Mouse (Mus musculus): ENCODE data around the gene Lipc.

The Lipc gene

GRCm38 (mm10) chr9:70958381-70958780, 6.4 kb upstream of the Lipc start:
- no peak for DNase-seq (ENCODE audit: low read depth, low spot score)

DNA sequence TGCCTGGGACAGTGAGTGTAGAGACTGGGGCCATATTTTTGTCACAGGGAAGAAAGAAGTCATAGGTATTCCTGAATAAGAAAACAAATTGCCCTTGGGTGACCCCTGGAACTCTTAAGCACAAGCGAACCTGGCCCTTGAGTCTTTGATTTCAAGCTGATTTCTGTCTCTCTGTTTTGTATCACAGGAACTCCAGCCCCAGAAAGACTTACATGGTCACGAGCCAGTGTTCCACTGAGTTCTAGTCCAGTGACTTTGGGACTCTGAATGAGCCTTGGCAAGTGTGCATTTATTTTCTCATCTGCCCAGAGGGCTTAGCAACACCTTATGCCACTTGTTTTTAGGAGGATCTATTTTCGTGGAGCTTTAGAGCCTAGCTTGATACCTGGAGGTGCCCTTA, 5.7 kb upstream of the Lipc start:
- no peak for DNase-seq (ENCODE audit: low read depth, low spot score)

GRCm38 (mm10) chr9:70954226-70954625, 2.2 kb upstream of the Lipc start:
- no peak for DNase-seq (ENCODE audit: low read depth, low spot score)

- DNase-seq (ENCODE audit: low read depth, low spot score): no peak
Observed at GRCm38 (mm10) chr9:70949336-70949735, 2.7 kb downstream of the Lipc start.

DNA sequence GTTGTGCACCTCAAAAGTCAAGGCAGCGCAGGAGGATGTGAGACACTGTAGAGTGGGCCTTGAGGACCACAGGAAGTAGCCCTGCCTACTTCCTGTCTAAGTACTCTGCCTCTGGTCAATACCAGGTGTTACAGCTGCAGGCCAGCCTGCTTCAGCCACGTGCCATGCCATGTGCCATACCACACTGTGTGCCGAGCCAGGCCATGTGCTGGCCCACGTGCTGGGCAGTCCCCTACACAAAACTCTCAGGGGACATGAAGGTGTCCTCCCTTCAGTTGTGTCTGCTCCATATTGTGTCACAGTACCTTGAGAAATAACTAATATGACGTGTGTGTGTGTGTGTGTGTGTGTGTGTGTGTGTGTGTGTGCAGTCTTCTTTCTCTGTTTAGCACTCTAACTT, 4.7 kb downstream of the Lipc start:
- no peak for DNase-seq (ENCODE audit: low read depth, low spot score)

DNA sequence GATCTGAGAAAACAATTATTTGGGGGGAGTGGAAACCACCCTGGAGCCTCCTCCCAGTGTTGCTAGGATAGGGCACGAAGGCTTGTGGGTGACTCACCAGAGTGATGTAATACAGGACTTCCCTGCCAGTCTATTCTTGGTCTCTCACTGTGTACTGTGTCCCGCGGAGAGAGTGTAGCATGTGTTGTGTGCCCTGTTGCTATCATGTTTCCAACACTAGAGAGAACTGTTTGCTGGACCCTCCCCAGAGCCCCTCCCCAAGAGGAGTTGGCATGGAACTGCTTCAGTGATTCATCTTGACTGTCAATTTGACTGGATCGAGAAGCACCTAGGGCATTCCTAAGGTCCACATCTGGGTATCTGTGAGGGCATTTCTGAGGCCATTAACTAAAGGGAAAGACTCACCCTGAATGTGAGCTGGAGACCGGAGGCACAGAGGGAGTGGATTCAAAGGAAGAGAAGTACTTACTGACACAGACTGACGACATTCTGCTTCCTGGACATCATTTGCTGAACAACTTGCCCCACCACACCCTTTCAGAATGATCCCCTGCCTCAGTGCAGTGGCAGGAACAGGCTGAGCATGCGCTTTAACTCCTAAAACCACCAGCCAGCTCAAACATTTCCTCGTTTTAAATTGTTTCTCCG, 9.2 kb downstream of the Lipc start:
- DNase-seq (ENCODE audit: low read depth, low spot score): no peak

GRCm38 (mm10) chr9:70939752-70940501, 12.1 kb downstream of the Lipc start:
- no peak for DNase-seq (ENCODE audit: low read depth, low spot score)

DNA sequence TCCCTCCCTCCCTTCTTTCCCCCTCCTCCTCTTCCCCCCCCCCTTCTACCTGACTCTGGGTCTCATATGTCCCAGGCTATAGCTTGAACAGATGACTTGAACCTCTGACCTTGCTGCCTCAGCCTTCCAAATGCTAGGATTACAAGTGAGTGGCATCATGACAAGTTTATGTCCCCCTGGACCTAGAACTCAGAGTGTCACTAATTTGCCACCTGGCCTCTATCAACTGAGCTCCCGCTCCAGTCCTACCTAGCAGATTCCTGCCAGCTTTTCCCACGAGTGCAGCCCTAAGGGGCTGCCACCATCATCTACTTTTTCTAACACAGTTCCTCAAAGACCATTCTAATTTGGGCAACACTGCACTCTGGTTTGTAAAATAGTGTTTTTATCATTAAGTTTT, 13.2 kb downstream of the Lipc start:
- DNase-seq (ENCODE audit: low read depth, low spot score): no peak

DNA sequence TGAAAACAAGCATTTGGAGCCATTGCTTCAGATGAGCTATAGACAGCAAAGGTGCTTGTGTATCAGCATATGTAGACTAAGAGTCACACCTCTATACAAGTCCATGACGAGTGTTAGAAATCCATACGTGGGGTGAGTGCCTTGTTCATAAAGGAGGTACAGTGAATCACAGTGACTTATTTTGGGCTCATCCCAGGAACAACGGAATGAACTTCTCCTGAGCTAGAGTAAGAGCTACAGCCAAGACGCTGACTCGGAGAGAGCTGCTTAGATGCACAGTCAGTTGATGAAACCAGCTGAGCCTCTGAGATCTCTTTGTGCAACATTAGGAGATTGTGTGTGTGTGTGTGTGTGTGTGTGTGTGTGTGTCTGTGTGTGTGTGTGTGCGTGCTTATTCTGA, 13.9 kb downstream of the Lipc start:
- no peak for DNase-seq (ENCODE audit: low read depth, low spot score)

DNA sequence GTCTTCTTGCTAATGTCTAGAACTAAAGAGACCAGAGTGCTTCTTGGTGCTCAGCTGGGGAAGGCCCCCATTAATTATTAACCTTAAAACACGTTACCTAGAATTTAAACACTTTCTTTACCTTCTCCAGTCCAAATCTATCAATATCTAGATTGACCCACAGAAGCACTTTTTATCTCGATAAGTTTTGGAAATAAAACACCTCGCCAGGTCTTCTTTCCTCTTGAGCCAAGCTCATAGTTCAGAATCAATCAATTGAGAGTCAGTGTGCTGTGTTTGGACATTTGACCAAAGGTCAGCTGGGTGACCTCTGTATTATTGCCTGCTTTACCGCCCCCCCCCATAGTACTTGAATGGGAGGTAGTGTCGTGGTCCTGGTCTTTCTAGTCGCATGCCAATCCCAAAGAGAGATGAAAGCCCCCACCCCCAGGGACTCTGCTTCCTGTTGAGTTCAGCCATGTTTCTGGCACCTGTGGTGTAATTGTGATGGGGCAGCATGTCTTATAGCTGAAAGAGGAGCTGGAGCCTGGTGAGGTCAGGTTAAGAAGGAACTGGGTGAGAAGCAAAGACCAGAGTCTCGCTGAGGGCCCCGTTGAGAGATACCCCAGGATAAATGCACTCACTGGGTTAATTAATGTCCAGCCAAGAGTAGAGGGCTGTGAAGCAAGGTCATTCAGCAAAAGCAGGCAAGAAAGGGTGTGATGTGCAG, 17.3 kb downstream of the Lipc start:
- DNase-seq (ENCODE audit: low read depth, low spot score): no peak

DNA sequence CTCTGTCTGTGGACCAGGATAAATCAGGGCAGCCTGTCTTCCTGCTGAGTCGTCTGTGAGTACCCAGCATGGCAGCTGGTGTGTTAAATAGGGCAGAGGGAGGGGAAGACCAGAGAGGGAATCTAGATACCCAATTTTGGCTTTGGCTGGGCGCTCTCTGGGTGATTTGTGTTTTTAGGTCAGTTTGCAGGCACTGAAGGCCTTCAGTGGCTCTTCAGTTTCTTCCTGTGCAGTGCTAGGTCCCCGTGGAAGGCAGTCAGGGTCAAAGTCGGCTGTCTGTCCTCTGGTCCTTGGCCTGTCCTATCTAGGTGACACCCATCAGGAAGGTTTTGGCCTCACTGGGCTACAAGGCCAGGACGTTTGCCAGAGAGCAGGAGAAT, 21.4 kb downstream of the Lipc start:
- DNase-seq (ENCODE audit: low read depth, low spot score): no peak

- peak; percentile 47 for DNase-seq (ENCODE audit: low read depth, low spot score)
Observed at GRCm38 (mm10) chr9:70929840-70930640, 22.0 kb downstream of the Lipc start.

DNA sequence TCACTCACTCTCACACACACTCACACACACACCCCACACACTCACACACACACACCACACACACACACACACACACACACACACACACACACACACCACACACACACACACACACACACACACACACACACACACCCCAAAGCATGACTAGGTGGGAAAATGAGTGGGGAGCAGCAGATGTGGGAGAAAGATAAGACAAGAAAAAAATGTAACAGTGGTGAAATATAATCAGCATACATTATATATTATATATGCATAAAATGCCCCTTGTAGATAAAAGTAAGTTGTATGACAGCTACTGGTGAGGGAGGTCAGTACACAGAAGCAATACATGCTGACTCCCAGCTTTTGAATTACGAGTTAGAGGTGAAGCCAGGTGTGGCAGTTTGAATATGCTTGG, 23.6 kb downstream of the Lipc start:
- no peak for DNase-seq (ENCODE audit: low read depth, low spot score)

DNA sequence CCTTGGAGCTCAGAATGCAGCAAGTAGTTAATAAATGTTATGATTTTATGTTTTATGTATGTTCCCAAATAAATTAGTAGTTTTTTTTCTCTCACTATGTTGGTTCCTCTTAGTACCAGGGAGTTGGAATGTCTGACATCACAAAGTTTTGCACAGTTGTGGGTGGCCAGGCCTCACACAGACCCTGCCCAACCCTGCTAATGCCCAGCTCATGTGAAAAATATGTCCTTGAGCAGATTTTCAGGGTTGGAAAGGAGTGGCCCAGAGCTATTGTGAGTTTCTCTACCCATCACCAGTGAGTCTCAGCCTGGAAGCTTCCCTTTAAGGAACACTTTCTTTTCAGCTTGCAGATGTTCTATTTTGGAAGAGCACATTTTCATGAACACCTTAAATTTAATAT, 24.3 kb downstream of the Lipc start:
- DNase-seq (ENCODE audit: low read depth, low spot score): no peak

DNA sequence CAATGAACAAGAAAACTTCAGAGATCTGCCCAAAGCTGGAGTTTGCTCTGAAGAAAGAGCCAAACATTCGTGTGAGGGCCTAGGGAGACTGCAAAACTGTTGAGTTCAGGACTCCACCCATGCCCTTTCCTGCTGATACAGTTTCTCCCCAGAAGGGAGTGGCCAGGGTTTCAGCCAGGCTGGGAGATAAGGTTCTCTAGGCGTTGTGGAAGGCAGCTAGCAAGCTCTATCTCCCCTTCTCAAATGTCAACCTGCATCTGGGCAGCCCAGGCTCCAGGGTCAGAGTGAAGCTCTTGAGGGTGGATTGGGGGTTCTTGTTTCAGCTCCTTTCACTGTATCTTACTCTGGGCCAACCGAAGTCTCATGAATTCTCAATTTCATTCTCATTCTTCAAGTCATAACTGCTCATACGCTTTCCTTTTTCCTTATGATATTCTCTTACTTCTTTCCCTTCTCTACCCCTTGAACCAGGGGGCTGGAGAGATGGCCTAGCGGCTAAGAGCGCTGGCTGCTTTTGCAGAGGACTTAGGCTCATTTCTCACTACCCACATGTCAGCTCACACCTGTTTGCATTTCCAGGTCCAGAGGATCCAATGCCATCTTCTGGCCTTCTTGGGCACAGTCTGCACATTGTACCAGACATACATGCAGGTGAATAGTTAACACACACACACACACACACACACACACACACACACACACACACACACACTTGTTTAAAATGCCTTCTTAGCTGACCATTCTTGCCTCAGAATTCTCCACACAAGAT, 25.0 kb downstream of the Lipc start:
- no peak for DNase-seq (ENCODE audit: low read depth, low spot score)

- no peak for DNase-seq (ENCODE audit: low read depth, low spot score)
Observed at GRCm38 (mm10) chr9:70925225-70925624, 26.8 kb downstream of the Lipc start.

DNA sequence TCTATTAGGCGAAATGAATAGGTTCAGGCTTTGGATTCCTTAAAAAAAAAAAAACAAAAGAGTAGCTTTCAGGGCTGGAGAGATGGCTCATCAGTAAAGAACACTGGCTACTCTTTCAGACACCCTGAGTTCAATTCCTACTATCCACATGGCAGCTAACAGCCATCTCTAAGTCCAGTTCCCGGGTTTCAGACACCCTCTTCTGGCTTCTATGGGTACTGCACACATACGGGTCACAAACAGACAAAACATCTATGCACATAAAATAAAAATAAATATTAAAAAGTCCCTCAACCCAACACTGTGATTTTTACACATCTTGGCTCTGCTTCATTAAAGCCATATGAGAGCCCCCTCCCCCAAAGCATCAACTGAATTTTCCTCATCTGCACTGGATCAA, 27.3 kb downstream of the Lipc start:
- no peak for DNase-seq (ENCODE audit: low read depth, low spot score)

DNA sequence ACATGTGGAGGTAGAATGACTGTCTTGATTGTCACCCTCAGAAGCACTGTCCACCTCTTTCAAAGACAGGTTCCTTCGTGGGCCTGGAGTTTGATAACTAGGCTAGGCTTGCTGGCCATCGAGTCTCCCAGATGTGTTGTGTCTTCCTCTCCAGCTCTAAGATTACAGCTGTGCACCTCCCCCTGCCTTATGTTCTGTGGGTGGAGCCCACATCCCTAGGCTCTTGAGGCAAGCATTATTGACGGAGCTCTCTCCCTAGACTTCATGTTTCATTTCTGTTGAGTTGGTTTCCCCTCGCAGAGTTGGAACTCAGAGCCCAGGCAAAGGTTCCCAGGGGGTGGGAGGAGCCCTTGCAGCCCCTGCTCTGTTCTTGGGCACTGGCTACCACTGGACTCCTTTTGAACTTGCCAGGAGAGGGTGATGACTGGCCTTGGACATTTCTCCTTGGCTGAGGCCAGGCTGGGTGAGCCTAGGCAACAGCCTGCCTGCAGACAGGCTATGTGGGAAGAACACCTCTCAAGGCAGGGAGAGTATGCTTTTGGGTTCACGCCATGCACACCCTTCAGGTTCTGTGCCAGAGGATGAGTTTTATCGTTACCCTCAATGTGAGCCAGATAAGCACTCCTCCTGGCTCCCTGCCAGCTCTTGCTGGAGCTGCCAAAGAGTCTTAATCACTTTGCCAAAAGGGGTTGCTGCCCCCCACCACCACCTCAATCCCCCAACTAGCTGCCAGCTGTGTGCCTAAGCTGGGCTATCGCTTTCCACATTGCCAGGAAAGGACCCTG, 30.1 kb downstream of the Lipc start:
- no peak for DNase-seq (ENCODE audit: low read depth, low spot score)

DNA sequence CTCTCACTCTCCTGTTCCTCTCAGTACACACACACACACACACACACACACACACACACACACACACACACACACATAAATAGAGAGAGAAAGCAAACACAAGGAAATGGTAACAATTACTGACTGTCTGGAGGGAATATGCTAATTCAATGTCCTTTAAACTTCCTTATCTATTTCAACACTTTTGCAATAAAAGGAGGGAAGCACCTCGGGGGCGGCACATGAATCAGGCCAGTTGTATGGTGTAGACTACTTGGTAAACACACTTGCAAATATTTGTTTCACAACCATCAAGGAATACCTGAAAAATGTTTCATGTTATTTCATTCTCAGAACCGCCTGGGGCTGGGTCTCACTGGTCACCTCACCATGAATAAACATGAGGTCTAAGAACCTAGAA, 30.9 kb downstream of the Lipc start:
- no peak for DNase-seq (ENCODE audit: low read depth, low spot score)

GRCm38 (mm10) chr9:70919271-70919670, 32.8 kb downstream of the Lipc start:
- no peak for DNase-seq (ENCODE audit: low read depth, low spot score)

- DNase-seq (ENCODE audit: low read depth, low spot score): no peak
Observed at GRCm38 (mm10) chr9:70916516-70916915, 35.5 kb downstream of the Lipc start.
